Mouse (Mus musculus): ENCODE results near the gene Sec23a. TPM values are rescaled to one million over a fixed set of nuclear protein-coding genes. Genes with fewer than 3 reads are reported as not detected.

Gene Sec23a
- 25.8 TPM for polyA plus RNA-seq (2017; shearing (Covaris generic))

GRCm38 (mm10) chr12:59011844-59012709 lies at the start of gene Sec23a:
TSS of gene Sec23a (minus strand) at chr12:59012017.

GRCm38 (mm10) chr12:59060993-59061595 lies 49.3 kb upstream of the Sec23a start, which contains the start of gene Trappc6b:
TSS of gene Trappc6b (minus strand) at chr12:59061472.

GRCm38 (mm10) chr12:59013234-59013633 lies 1.4 kb upstream of the Sec23a start, which contains the start of gene Gemin2:
TSS of gene Gemin2 (plus strand) at chr12:59013393.

Other genes with a start within 250 kb of the Sec23a start
- gene Gemin2, start 1.4 kb upstream of the Sec23a start, polyA plus RNA-seq (2017; shearing (Covaris generic)): 21.1 TPM
- gene Trappc6b, start 49.5 kb upstream of the Sec23a start, polyA plus RNA-seq (2017; shearing (Covaris generic)): 105 TPM
- 94.1 TPM for gene Pnn, start 54.9 kb upstream of the Sec23a start, polyA plus RNA-seq (2017; shearing (Covaris generic))
- 140 TPM for gene Mia2, start 83.8 kb upstream of the Sec23a start, polyA plus RNA-seq (2017; shearing (Covaris generic))
- gene Fbxo33, start 207.7 kb upstream of the Sec23a start, polyA plus RNA-seq (2017; shearing (Covaris generic)): 101 TPM

Data from effector memory CD4-positive, alpha-beta T cell, adult 7 months (primary cell).